Mouse (Mus musculus) embryonic facial prominence, embryonic 15.5 days (tissue): ENCODE results near the gene Gm8050. TPM values are rescaled to one million over a fixed set of nuclear protein-coding genes. Genes with fewer than 3 reads are reported as not detected.
A peak's percentile ranks its signal among the peaks of the same experiment; 100 is the strongest.
"Not testable (repeated sequence)": the region's sequence is repeated elsewhere in the genome, so short reads cannot be mapped to it uniquely, and the experiment has no call there.

Experiments used
- ATAC-seq: fragments of 200-750 bp; cut with Nextera tagmentation; 2 replicates; pipeline ENCODE4 v1.8.0; 2017; ENCODE audit warnings: low read depth, moderate TSS enrichment; ENCODE audit not compliant: insufficient number of reproducible peaks, low FRiP score, low TSS enrichment
- H3K27ac ChIP-seq: fragments of 300-500 bp; sonication (generic); replicated peaks from 2 replicates; pipeline ENCODE4 v1.5.1; 2015; ENCODE audit warnings: mild to moderate bottlenecking, inconsistent platforms
- H3K27me3 ChIP-seq: fragments of 300-500 bp; sonication (generic); 2 replicates; pipeline ENCODE4 v1.6.1; 2015; ENCODE audit warnings: inconsistent platforms
- H3K36me3 ChIP-seq: fragments of 300-500 bp; sonication (generic); 2 replicates; pipeline ENCODE4 v1.6.1; 2015; ENCODE audit warnings: mild to moderate bottlenecking, inconsistent platforms
- H3K4me1 ChIP-seq: fragments of 300-500 bp; sonication (generic); 2 replicates; pipeline ENCODE4 v1.6.1; 2015; ENCODE audit warnings: inconsistent platforms
- H3K4me2 ChIP-seq: fragments of 300-500 bp; sonication (generic); replicated peaks from 2 replicates; pipeline ENCODE4 v1.6.1; 2015; ENCODE audit warnings: mild to moderate bottlenecking, inconsistent platforms
- H3K4me3 ChIP-seq: fragments of 300-500 bp; sonication (generic); replicated peaks from 2 replicates; pipeline ENCODE4 v1.5.1; 2015; ENCODE audit warnings: mild to moderate bottlenecking, inconsistent platforms
- H3K9ac ChIP-seq: fragments of 300-500 bp; sonication (generic); 2 replicates; pipeline ENCODE4 v1.6.1; 2015; ENCODE audit warnings: inconsistent platforms
- H3K9me3 ChIP-seq: fragments of 300-500 bp; sonication (generic); replicated peaks from 2 replicates; pipeline ENCODE4 v1.6.1; 2016; ENCODE audit warnings: inconsistent platforms
- WGBS: fragments of 180-500 bp; shearing (Covaris S2); methylation state at CpG from one replicate; pipeline ENCODE4 v1.1.7; 2015; 5-methylcytosine and 5-hydroxymethylcytosine counted together
- polyA plus RNA-seq: library from polyadenylated mRNA; unstranded; fragments of >200 nt; fragmentation: Nextera tagmentation; extraction: Ambion mirVana; gene quantifications from 2 replicates; pipeline ENCODE4 v1.2.1, GENCODE M21; 2015

The Gm8050 gene
- polyA plus RNA-seq = not detected in 2 replicates

DNA sequence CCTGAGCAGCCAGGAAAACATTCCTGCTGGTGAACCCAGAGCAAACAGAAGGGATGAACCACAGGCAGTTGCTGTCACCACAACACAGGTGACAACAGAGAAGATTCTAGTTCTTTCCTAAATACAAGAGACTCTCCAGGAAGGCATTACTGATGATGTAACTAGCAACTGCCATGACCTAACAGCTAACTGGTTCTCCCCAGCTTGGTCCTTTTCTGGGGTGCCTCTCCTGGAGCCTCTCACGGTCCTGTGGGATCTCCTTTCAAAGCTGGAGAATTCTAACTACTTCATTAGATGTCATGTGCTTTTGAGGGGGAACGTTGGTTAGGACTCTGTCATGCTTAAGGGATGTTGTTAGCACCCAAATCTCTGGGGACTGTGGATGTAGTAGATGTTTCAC is at the start of gene Gm8050:
Gene Gm8050 (minus strand): TSS at position 101 of the 400 bp plus-strand sequence.
- H3K9me3 ChIP-seq, ATAC-seq, H3K4me2 ChIP-seq, H3K4me3 ChIP-seq, H3K4me1 ChIP-seq, H3K27ac ChIP-seq, H3K36me3 ChIP-seq, H3K27me3 ChIP-seq, H3K9ac ChIP-seq: not testable (repeated sequence)
- WGBS = 55% methylated on average over 1 of the region's 2 CpGs

DNA sequence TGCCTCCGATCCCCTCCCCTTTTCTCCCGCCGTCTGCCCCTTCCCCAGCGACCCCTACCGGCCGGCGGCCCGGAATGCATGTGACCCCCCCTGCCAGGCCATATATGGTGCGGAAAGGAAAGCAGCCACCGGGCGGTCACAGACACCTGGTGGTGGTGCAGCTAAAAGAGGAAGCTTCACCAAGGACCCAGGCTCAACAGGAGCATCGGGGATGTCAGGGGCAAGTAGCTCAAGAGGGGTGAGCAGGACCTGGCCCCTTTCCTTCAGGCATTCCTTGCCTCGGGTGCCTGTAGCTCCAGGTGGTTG is 37.1 kb upstream of the Gm8050 start:
- Histone ChIP-seq H3K4me3 (peak overlapping the region; percentile 44), H3K4me2 (peak overlapping the region; percentile 52)
- not testable (repeated sequence) for H3K9ac ChIP-seq, H3K9me3 ChIP-seq, H3K36me3 ChIP-seq, ATAC-seq, H3K27me3 ChIP-seq, H3K27ac ChIP-seq, H3K4me1 ChIP-seq
- 2% methylated on average over 5 of the region's 13 CpGs for WGBS

DNA sequence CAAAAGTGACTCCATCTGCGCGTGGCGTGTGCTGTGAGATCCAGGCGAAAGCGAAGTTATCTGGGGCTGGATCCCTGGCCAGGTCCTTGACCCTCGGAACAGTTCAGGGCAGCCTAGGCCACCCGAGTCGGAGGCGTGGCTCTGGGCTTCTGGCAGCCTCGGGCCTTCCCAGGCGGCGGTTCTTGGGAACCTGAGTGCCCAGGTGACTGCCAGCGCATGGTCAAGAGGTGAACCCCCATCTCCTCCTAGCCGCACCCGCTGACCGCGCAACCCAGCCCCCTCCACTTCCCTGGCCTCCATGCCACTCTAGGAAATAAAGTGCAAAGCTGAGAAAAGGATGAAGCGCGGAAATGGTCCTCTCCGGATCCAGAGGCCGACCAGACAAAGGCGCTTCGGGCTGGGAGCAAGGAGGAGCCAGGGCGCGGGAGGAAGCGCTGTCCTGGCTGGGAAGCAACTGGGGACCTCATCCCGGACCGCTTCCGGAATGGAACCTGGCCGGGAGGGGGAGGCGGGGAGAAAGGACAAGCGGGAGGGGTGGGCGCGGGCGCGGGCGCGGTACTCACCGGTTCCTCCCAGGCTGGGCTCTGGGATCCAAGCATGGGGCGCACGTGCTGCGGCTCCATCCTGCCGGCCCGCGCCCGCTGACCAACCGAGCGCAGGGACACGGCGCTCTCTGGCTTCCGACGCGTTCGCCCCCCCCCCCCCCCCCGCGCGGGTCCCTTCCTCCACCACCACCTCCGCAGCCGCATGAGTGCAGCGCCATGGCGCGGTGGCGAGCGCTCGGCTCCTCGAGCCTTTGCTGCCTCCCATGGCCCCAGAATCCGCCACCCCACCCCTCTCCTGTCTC is 36.6 kb upstream of the Gm8050 start:
- not testable (repeated sequence) for ATAC-seq, H3K27ac ChIP-seq, H3K9ac ChIP-seq, H3K36me3 ChIP-seq, H3K9me3 ChIP-seq, H3K27me3 ChIP-seq, H3K4me1 ChIP-seq
- peak overlapping the region; percentile 44 for H3K4me3 ChIP-seq
- WGBS = 0% methylated on average over 28 of the region's 67 CpGs
- peak overlapping the region; percentile 52 for H3K4me2 ChIP-seq

DNA sequence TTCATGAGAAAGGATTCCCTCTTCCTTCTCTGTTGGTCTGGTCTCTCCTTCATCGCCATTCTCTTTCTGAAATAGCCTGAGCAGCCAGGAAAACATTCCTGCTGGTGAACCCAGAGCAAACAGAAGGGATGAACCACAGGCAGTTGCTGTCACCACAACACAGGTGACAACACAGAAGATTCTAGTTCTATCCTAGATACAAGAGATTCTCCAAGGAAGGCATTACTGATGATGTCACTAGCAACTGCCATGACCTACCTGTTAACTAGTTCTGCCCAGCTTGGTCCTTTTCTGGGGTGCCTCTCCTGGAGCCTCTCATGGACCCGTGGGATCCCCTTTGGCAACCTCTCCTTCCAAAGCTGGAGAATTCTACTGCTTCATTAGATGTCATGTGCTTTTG is 22.2 kb upstream of the Gm8050 start, which contains the start of gene Gm3636:
Gene Gm3636 (minus strand): TSS at position 101 of the 400 bp plus-strand sequence.
- not testable (repeated sequence) for H3K4me2 ChIP-seq, H3K27ac ChIP-seq, ATAC-seq, H3K36me3 ChIP-seq, H3K27me3 ChIP-seq, H3K4me3 ChIP-seq, H3K9ac ChIP-seq, H3K4me1 ChIP-seq, H3K9me3 ChIP-seq
- WGBS = no CpG with 5 or more reads among the region's 2 CpGs

DNA sequence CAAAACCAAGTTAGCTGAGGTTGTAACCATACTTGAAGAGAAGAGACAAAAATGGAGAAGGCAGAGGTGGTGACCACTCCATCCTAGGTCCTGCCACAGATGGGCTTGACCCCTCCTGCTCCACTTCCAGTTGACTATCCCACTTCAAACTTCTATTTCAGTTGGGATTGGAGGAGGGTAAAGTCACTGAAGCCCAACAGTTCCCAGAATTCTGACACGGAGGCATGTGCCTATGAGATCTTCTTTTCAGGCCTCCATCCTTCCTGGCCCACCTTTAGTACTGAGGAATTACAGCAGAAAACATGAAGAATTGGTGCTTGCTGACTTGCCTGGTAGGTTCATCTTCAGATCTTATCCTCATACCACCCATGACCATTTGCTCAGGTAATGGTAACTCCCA is 36.0 kb downstream of the Gm8050 start, which contains the start of gene Gm10251:
Gene Gm10251 (minus strand): TSS at position 101 of the 400 bp plus-strand sequence.
- no CpG with 5 or more reads among the region's 1 CpGs for whole genome bisulfite sequencing
- H3K36me3 ChIP-seq, H3K27ac ChIP-seq, H3K4me1 ChIP-seq, H3K27me3 ChIP-seq, H3K9ac ChIP-seq, H3K4me2 ChIP-seq, H3K9me3 ChIP-seq, H3K4me3 ChIP-seq, ATAC-seq: not testable (repeated sequence)

Other genes with a start within 250 kb of the Gm8050 start
- gene Gm8356, start 183.0 kb downstream of the Gm8050 start, polyA plus RNA-seq = not detected in 2 replicates
- gene Gm3629, start 129.6 kb downstream of the Gm8050 start, polyA plus RNA-seq = 0.24 TPM in 1 of 2 replicates, not detected in the other
- gene Gm3460, start 97.8 kb downstream of the Gm8050 start, polyA plus RNA-seq = not detected in 2 replicates
- not detected in 2 replicates for gene Gm10251, start 36.1 kb downstream of the Gm8050 start, polyA plus RNA-seq
- 3.0 and 3.2 TPM in 2 replicates for gene Gm3636, start 22.1 kb upstream of the Gm8050 start, polyA plus RNA-seq
- not detected in 2 replicates for gene Gm8362, start 54.2 kb upstream of the Gm8050 start, polyA plus RNA-seq
- gene Gm3642, start 120.1 kb upstream of the Gm8050 start, polyA plus RNA-seq = not detected in 2 replicates
- gene Gm3667, start 169.7 kb upstream of the Gm8050 start, polyA plus RNA-seq = 0.12 and 0.51 TPM in 2 replicates